Mouse (Mus musculus): Measurements from ENCODE around the gene BC048507.

BC048507 gene

GRCm38 (mm10) chr13:67863026-67863425, at the start of gene BC048507:
Gene BC048507 (plus strand): TSS chr13:67863326.
- 87% methylated on average over 11 of the region's 11 CpGs for WGBS

GRCm38 (mm10) chr13:67813710-67814660, 49.1 kb upstream of the BC048507 start, which contains the start of gene Zfp273:
Gene Zfp273 (plus strand): TSS chr13:67813740.
- 2% methylated on average over 31 of the region's 31 CpGs for WGBS

GRCm38 (mm10) chr13:67818636-67819035, 44.5 kb upstream of the BC048507 start:
- 48% methylated on average over 1 of the region's 1 CpGs for WGBS

GRCm38 (mm10) chr13:67830911-67831336, 32.2 kb upstream of the BC048507 start, which contains the start of gene Gm10037:
Gene Gm10037 (plus strand): TSS chr13:67831106.
- WGBS: 3% methylated on average over 14 of the region's 14 CpGs

GRCm38 (mm10) chr13:67843775-67844118, 19.4 kb upstream of the BC048507 start:
- 41% methylated on average over 6 of the region's 6 CpGs for WGBS

- WGBS: 1% methylated on average over 18 of the region's 19 CpGs
These were observed 18.8 kb upstream of the BC048507 start for GRCm38 (mm10) chr13:67844119-67844852.

- 18% methylated on average over 8 of the region's 8 CpGs for WGBS
These were observed 18.3 kb upstream of the BC048507 start for GRCm38 (mm10) chr13:67844853-67845194.

- 74% methylated on average over 3 of the region's 3 CpGs for WGBS
These were observed 12.8 kb upstream of the BC048507 start for GRCm38 (mm10) chr13:67850361-67850760.

GRCm38 (mm10) chr13:67853130-67853529, 10.0 kb upstream of the BC048507 start:
- WGBS: 89% methylated on average over 6 of the region's 6 CpGs

- WGBS: 62% methylated on average over 2 of the region's 2 CpGs
These were observed 9.1 kb upstream of the BC048507 start for GRCm38 (mm10) chr13:67853983-67854382.

GRCm38 (mm10) chr13:67857317-67857716, 5.8 kb upstream of the BC048507 start:
- 40% methylated on average over 1 of the region's 1 CpGs for WGBS

GRCm38 (mm10) chr13:67862508-67862907, 618 bp upstream of the BC048507 start:
- 82% methylated on average over 9 of the region's 9 CpGs for WGBS

GRCm38 (mm10) chr13:67864764-67865350, 1.7 kb downstream of the BC048507 start:
- 23% methylated on average over 5 of the region's 5 CpGs for WGBS

GRCm38 (mm10) chr13:67867899-67868298, 4.8 kb downstream of the BC048507 start:
- WGBS: 46% methylated on average over 3 of the region's 3 CpGs

- WGBS: 22% methylated on average over 9 of the region's 12 CpGs
These were observed 13.0 kb downstream of the BC048507 start for GRCm38 (mm10) chr13:67876049-67876698.

- WGBS: 65% methylated on average over 6 of the region's 7 CpGs
These were observed 13.7 kb downstream of the BC048507 start for GRCm38 (mm10) chr13:67876699-67877254.

- WGBS: 87% methylated on average over 8 of the region's 8 CpGs
These were observed 20.8 kb downstream of the BC048507 start for GRCm38 (mm10) chr13:67883966-67884365.

- 32% methylated on average over 5 of the region's 5 CpGs for WGBS
These were observed 46.6 kb downstream of the BC048507 start for GRCm38 (mm10) chr13:67909759-67910158.

Data from cerebral cortex, adult 2 months (tissue).